Mouse (Mus musculus) heart, postnatal 14 days (tissue): Measurements from ENCODE around the gene Atrnl1. TPM values are rescaled to one million over a fixed set of nuclear protein-coding genes. Genes with fewer than 3 reads are reported as not detected.

Source experiments
- DNase-seq, 2 experiments: peaks; one replicate each; pipeline ENCODE4 v3.0.0; 2021 to 2022
- intact Hi-C: fragments of 180-260 bp; cut with DNase I; formaldehyde crosslinking; loops from one replicate; pipeline ENCODE4 v1.15.1; 2025
- total RNA-seq, 2 experiments: library from RNA; stranded (reverse); gene quantifications; 2 replicates each; pipeline ENCODE4 v1.2.3; 2021

Atrnl1 gene
- total RNA-seq, 2 experiments from 2014 or later, result 19.2 to 21.5 TPM

DNA sequence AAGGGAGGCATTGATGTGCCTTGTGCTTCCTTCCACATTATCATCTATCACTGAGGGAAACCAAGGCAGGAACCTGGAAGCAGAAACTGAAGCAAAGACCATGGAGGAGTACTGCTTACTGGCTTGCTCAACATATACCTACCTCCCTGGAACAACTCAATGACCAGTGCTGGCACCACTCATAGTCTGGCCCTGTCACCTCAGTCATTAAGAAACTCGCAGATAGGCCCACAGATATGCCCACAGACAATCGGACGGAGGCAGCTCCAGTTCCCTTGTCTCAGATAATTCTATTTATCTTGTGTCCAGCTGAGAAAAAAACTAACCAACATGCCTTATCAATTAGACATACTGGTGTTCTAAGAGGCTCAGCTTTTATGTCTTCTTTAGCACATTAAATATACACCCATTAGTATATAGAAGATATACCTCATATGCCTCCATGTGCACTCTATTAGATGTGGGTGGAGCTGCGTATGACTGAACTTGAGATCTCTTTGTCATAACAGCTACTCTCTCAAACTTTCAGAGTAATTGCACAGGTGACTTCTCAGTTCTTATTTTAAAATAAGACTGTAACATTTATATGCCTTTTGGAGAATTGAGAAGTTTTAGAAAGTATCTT is 334.9 kb downstream of the Atrnl1 start:
- intact Hi-C loops, result no loop called here
- no peak for DNase-seq

- intact Hi-C loops, result no loop called here
- DNase-seq, result no peak
These were observed 337.7 kb downstream of the Atrnl1 start for GRCm38 (mm10) chr19:57948489-57948888.

DNA sequence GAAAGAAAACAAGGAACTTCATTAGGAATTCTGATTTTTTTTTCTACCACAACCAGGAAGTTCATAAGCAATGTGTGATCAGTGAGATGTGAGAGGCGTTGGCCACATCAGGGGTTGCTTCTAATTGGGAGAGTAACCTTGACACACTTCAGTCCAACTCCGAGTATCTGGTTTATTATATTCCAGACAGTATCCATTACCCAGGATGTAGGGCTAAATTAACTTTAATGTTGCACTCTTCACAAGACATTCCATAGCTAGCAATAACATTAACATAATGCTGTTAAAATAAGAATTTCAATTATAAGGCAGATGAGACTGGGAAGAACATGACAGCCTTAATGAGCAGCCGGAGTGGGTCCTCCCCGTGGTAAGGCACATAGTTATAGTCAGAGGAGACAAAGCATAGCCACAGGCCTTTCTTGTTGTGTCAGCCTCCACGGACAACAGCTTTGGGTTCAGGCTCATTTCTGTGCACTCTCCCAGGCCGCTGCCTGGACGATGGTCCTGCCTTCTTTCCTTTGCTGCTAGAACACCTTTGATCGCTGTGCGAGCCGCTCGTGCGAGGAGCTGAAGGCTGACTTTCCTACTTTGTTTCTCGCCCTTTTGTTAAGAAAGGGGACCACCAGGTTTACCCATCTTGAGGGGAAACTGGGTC is 338.6 kb downstream of the Atrnl1 start:
- DNase-seq, result no peak
- intact Hi-C loops, result no loop called here

- intact Hi-C loops, result no loop called here
- no peak for DNase-seq
These were observed 343.3 kb downstream of the Atrnl1 start for GRCm38 (mm10) chr19:57954131-57954530.

DNA sequence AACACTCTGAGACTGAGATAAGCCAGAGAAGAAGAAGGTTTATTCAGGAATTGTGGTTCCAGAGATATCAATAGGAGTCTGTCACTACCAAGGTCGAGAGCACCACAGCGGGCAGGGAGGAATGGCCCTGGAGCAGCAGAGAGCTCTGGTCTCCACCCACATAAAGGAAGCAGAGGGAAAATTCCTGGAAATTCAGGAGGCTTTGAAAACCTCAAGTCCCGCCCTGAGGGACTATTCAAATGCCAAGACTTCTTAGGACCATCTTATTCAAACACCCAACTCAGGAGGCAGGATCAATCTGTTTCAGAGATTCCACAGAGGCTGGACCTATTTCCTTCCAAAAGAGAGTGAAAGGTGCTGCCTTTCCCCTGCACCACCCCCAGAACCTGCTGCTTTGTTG is 345.6 kb downstream of the Atrnl1 start:
- DNase-seq, result no peak
- intact Hi-C loops, result no loop called here

- intact Hi-C loops, result no loop called here
These were observed 346.5 kb downstream of the Atrnl1 start for GRCm38 (mm10) chr19:57957363-57957762.

DNA sequence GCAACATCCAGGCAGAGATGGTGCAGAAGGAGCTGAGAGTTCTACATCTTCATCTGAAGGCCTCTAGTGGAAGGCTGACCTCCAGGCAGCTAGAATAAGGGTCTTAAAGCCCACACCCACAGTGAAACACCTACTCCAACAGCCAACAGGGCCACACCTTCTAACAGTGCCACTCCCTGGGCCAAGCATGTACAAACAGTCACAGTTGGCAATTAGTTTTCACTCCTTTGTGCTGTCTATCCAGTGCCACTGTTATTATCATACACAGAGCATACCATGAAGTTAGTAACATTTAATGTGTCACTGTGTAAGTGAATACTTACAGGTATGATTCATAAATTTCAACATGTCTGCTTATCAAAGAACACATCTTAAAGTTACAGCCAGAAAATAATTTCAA is 347.3 kb downstream of the Atrnl1 start:
- intact Hi-C loops, result no loop called here
- no peak for DNase-seq

More at GRCm38 (mm10) chr19:57957363-57957762, 346.5 kb downstream of the Atrnl1 start:
- no peak for DNase-seq

DNA sequence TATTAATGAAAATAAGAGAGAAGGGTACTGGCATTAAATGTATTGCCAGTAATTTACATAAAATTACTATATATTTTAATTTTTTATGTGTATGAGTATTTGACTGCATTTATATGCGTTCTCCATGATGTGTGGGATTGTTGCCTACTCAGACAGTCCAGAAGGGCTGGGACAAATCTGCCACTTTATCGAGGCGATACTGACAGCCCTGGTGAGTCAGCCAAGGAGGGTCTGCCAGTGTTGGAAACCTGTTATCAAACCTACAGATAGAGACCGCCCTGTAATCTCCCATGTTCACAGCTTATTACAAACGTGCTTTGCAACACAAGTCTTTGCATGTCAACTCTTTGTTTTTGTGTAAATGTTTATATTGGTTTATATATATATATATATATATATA is 347.9 kb downstream of the Atrnl1 start:
- intact Hi-C loops, result no loop called here
- DNase-seq, result no peak

- no peak for DNase-seq
- intact Hi-C loops, result no loop called here
These were observed 350.5 kb downstream of the Atrnl1 start for GRCm38 (mm10) chr19:57961321-57961720.

DNA sequence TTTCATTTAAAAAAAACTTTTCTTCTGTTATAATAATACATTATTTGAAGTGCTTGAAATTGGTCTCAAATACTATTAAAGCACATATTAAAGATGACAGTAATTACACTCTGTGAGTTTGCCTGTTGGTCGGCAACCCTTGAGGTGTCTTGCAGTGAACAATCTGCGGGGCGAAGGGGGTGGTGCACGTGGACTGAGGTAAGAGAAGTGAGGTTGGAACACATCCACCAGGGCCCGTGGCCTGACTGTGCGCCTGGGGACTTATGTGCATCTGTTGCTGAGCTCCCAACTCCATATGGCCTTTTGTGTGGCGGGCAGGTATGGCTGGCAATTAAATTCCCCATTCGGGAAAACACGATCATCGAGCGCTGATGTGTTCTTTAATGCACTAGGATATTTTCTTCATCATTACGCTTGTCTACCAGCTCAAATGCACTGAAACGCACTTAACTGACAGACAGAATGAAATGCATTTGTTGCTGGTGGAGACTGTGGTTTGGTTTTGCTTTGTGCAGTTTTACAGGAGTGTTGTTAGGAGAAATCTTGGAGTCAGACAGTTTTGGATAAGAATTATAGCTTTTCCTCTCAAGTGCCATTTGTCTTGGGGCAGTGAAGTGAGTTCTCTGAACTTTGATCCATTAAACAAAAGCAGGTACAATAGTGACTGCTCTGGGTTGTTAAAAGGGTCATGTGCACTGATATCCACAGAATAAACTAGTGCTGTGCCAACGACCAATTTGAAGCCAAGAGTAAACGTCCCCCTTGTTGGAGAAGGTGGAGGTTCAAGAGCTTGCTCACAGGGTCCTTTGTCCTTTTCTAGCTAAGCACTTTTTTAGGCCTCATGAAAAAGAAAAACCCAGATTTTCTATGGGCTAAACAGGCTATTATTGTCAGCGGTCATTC is 351.2 kb downstream of the Atrnl1 start:
- DNase-seq, result no peak
- intact Hi-C loops, result no loop called here

DNA sequence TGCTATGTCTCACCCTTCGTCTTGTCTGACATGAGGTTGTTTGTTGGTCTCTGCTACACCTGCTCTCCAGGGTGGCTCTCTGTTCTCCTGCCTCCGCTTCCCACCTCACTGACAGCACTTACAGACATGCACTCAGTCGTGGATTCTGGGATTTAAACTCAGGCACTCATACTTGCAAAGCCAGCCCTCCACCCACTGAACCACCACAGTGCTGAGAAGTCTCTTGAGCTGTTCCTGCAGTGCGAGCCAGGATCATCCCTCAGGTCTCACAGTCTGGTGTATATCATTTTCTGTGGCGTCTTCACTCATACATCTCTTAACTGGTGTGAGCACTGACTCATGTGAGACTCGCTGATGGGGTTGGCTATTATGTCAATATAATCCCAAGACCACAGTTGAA is 353.0 kb downstream of the Atrnl1 start:
- no peak for DNase-seq
- intact Hi-C loops, result no loop called here

- intact Hi-C loops, result no loop called here
- no peak for DNase-seq
These were observed 358.9 kb downstream of the Atrnl1 start for GRCm38 (mm10) chr19:57969766-57970165.

DNA sequence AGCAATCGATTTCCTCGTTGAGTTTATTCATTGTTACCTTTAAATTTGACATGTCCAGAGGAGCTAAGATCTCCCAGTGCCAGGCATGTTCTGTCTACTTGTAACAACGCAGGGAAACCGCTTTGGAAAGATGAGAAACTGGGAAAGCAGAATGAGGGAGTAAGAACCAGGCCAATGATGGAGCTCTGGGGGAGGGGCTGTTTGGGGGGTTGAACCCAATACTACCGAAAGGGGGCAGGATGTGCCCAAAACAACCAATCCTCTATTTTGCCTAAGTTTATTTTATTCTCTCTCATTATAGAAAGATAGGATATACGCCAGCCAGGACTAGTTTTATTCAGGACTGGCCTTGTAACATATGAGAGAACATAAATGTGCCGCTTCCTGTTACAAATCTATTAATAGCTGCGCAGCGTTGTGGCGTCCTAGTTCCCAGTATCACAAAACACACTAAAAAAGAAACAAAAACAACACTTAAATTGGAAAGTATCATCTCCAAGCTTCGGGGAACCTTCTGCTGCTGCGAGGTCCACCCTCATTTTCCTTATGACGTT is 359.6 kb downstream of the Atrnl1 start:
- no peak for DNase-seq
- intact Hi-C loops, result no loop called here

- intact Hi-C loops, result no loop called here
- no peak for DNase-seq
These were observed 364.4 kb downstream of the Atrnl1 start for GRCm38 (mm10) chr19:57975201-57975600.

GRCm38 (mm10) chr19:57985918-57986900 is 375.4 kb downstream of the Atrnl1 start:
- intact Hi-C loops, result no loop called here
- DNase-seq, result no peak

GRCm38 (mm10) chr19:57987696-57988393 is 377.0 kb downstream of the Atrnl1 start:
- intact Hi-C loops, result no loop called here
- no peak for DNase-seq

DNA sequence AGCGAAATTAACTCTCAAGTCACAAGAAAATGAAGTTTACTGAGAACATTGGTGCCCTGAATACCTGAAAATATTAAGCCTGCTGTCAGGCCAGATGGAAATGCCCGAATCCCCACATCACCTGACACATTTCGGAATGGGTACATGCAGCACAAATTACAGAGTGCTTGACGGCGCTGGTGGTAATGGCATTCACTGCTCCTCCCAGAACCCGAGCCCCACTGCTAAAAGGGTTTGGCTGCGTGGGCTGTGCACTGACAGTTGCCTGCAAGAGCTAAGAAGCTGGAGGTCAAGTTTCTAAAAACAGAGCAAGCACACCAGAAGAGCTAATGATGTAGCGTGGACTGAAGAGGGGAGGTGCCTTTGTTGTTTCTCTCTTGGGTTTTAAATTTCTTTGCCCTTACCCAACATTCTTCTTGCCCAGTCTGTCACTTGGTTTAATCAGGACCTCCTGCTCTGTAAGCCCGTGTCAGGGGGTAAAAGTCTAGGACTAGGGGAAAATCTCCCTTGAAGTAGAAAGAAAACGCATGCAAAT is 377.8 kb downstream of the Atrnl1 start:
- intact Hi-C loops, result no loop called here
- no peak for DNase-seq

GRCm38 (mm10) chr19:57991099-57991760 is 380.4 kb downstream of the Atrnl1 start:
- no peak for DNase-seq
- intact Hi-C loops, result no loop called here
